Mouse (Mus musculus) layer of hippocampus, adult 2 months (tissue): ENCODE data around the gene Rab3a. TPM values are rescaled to one million over a fixed set of nuclear protein-coding genes. Genes with fewer than 3 reads are reported as not detected.
A peak's percentile ranks its signal among the peaks of the same experiment; 100 is the strongest.

Experiments
- DNase-seq, 2 experiments: peaks; one replicate each; pipeline ENCODE4 v3.0.0; 2022; ENCODE audit warnings: low spot score in 2 of 2
- H3K27ac ChIP-seq: fragments of 200-600 bp; 2 replicates; pipeline ENCODE4 v1.8.1; 2022
- H3K4me3 ChIP-seq: fragments of 200-600 bp; 2 replicates; pipeline ENCODE4 v1.8.1; 2022; ENCODE audit warnings: mild to moderate bottlenecking
- CTCF ChIP-seq: fragments of 200-600 bp; conservative IDR thresholded peaks from 2 replicates; pipeline ENCODE4 v1.8.1; 2022; ENCODE audit warnings: antibody characterized with exemption, mild to moderate bottlenecking, moderate library complexity
- total RNA-seq, 2 experiments: library from RNA; stranded (reverse); gene quantifications; 2 replicates each; pipeline ENCODE4 v1.2.3; 2021

Gene Rab3a
- total RNA-seq, 2 experiments from 2014 or later, result 775 to 798 TPM

DNA sequence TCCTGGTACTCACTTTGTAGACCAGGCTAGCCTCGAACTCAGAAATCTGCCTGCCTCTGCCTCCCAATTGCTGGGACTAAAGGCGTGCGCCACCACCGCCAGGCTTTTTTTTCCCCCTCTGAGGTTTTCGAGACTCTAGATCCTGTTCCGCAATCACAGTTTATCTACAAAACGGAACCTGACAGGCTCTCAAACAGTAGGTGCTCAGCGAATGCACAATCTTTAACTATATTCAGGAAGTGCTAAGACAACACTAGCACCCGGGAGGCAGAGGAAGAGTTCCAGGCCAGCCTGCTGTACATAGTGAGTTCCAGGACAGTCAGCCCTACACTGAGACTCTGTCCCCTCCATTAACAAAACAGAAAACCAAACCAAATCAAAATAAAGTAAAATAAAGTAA, 10.8 kb downstream of the Rab3a start:
- H3K27ac ChIP-seq, result peak overlapping the region; percentile 23; the same call in 1 of the 2 replicates
- TF ChIP-seq CTCF, result no peak
- peak overlapping the region; percentile 47; the same call in 1 of the 2 replicates for H3K4me3 ChIP-seq
- no peak for DNase-seq

DNA sequence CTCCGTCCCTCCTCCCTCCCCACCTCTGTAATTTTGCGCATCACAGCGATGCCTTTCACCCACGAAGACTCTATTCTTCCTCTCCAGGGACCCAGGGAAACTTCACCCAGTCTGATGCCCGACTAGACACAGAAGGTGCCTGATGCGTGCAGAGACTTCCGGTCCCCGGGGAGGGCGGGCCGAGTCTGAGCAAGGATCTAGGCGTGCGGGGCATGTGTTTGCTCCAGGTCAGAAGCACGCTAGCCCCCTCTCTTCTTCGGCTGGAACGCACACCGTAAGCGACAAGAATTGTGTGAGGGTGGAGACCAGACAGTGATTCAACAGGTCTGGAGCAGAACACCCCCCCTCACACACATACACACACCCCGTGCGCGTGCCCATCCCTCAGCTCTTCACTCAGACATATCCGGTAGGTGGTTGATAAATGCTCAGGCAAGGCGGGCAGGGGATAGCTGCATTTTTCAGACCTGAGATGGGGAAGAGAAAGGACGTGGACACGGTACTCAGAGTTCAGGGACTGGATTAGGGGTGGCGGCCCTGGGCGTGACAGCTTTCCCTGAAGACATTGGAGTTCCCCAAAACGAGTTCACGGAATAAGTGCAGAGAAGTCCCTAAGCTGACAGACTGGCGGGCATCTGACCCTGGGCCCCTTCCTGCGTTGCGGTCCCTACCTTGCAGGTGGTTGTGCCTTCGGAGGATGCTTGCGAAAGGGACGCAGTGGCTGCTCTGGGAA, 11.5 kb downstream of the Rab3a start:
- TF ChIP-seq CTCF, result no peak
- DNase-seq, result no peak
- peak overlapping the region; percentile 47 for H3K4me3 ChIP-seq
- peak overlapping the region; percentile 23; the same call in 1 of the 2 replicates for H3K27ac ChIP-seq

DNA sequence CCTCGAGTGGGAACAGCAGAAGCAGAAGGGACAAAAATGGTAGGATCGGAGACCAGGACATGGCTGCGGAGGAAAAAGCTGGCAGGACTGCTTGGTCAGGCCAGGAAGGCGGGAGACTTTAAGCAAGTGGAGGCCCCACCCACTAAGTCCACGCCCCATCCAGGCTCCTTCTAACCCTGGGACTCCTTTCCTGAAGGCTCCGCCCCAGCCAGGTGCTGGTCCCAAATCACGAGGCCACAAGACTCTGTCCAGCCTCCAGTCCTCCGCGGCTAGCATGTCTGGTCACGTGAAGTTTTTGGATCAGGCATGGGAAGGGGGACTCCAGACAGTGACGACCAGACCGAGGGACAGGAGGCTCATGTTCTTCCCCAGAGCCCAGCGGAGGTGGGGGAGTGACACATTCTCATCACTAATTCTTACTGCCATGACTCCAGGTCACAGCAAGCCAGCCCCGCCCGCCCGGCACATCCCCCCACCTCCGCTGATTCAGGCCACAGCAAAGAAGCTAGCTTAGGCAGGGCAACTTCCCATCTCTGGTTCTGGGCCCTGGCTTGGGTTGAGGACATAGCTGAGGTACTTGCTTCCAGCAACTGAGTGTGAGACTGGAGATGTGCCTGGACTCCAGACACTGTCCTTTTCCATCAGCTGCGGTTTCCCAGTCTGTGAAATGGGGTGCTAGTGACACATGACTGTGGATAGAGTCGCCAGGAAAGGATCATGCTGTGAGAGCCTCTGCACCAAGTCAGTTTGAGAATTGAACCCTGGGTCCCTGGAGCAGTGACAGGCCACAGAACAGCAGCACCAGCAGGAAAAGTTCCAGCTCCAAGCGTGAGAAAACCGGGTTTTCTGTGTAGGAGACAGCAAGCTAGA, 12.3 kb downstream of the Rab3a start:
- DNase-seq, result no peak
- TF ChIP-seq CTCF, result no peak
- H3K4me3 ChIP-seq, result peak overlapping the region; percentile 47
- H3K27ac ChIP-seq, result peak overlapping the region; percentile 23; the same call in 1 of the 2 replicates

DNA sequence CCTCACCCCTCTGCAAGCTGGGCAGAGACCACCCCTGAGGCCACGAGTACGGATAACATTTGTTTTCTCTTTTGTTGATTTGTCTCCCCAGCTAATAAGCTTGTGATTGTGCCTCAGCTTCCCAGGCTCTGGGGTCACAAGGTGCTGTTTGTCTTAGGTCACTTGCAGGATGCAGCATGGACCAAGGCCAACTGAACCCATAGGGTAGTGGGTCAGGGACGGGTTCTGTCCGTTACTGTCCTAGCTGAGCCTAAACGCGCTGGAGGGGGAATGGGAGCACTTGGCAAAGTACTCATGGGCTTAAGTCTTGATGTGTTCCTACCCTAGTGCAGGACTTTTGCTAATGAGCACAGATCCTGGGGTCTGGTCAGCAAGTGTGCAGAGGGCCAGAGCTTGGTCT, 13.0 kb downstream of the Rab3a start:
- Histone ChIP-seq H3K4me3 (no peak overlapping the region), H3K27ac (no peak overlapping the region)
- TF ChIP-seq CTCF, result no peak
- no peak for DNase-seq

DNA sequence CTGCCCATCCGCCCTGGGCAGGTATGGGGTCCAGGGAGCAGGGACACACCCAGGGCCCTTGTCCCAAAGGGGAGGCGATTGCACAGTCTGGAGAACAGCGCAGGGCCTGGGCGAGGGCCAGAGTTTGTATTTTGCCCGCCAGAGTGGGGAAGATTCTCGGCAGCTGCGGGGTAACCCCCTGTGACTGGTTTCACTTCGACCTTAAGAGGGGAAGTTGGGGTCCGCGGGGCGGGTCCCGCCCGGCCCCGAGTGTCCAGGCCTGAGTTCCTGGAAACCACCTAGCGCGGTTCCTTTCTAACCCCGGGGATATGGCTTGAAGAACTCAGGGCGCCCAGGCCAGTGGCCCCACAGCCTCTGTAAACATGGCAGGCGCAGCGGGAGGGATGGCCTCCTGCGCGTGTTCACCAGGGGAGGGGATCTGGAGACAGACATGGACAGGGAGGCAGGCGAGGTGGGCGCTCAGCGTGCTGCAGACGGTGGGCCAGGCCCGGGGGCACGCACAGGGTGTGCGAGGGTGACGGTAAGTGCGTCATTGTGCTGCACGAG, 13.8 kb downstream of the Rab3a start:
- H3K27ac ChIP-seq, result 0 out of 2 replicates have a peak overlapping the region, but pooled peaks have one; percentile 10
- no peak for DNase-seq
- H3K4me3 ChIP-seq, result no peak overlapping the region
- TF ChIP-seq CTCF, result no peak

DNA sequence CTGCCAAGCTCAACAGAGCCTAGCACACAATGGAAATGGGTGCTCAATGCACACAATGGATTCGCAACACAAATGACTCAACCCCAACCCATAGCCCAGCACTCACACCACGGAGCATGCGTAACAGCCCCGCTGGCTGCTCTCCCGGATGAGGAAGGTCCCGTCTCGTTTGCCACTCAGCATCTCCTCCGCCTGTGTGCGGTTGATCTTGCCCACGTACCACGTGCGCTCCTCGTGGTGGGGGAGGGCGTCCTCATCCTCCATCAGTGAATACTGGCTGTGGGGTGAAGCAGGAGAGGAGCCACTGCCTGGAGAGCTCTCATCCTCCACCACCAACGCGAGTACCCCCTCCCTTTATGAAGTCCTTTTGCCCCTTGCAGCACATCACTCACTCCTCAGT, 14.5 kb downstream of the Rab3a start:
- H3K4me3 ChIP-seq, result no peak overlapping the region
- no peak overlapping the region for H3K27ac ChIP-seq
- no peak for TF ChIP-seq CTCF
- no peak for DNase-seq

DNA sequence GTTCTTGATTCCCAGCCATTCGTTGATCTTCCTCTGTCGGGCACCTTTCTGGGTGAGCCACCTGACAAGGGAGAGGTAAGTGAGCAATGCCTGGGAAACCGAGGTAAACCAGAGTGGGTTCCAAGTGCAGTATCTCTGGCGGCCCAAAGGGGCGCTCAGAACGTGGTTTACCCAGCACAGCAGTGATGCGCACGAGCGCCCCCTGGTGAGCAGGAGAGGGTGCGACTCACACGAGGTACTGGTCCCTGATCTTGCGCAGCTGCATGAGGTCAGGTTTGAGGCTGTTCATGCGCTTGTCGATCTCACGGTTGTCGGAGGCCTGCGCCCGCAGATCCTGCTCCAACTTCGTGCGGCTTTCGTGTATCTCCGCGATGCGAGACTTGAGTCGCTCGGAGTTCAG, 14.9 kb downstream of the Rab3a start:
- peak; percentile 100 for TF ChIP-seq CTCF
- peak; percentile 93 to 99 for DNase-seq
- Histone ChIP-seq H3K4me3 (no peak overlapping the region), H3K27ac (peak overlapping the region; percentile 15; the same call in 1 of the 2 replicates)

DNA sequence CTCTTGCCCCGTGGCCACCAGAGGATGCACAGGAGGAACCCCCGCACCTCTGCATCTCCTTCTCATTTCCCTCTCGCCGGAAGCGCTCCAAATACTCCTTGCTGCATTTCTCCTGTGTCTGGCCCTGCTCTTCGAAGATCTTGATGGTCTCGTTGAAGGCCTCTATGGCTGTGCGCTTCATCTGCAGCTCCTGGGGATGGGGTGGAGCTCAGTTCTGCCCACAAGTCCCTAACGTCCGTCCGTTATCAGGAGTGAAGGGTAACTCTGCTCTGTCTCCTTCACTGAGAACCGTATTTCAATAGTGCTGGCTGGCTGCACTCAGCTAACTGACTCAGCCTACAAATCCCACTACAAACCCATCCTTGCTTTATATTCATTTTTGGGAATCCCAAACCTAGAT, 15.4 kb downstream of the Rab3a start:
- H3K4me3 ChIP-seq, result no peak overlapping the region
- no peak for TF ChIP-seq CTCF
- peak overlapping the region; percentile 15; the same call in 1 of the 2 replicates for H3K27ac ChIP-seq
- no peak for DNase-seq

DNA sequence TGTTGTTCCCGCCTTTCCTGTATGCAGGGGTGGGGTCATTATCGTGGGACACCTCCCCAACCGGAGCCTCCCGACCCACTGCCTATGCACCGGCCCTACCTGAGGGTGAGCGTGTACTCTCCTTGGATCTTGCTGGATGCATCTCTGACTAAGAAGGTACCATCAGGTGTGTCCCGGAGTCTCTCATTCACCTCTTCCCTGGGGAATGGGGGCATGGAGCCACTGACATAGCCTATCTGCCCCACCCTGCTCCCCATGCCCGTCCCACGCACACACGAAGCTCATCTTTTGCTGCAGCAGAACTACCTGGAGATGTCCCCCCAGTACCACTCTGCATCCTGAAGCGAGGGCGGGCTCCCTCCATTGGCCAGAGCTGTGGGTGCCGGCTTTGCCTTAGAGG, 16.3 kb downstream of the Rab3a start:
- peak in 1 of 2 experiments; percentile 0 for DNase-seq
- no peak overlapping the region for H3K27ac ChIP-seq
- TF ChIP-seq CTCF, result no peak
- no peak overlapping the region for H3K4me3 ChIP-seq

DNA sequence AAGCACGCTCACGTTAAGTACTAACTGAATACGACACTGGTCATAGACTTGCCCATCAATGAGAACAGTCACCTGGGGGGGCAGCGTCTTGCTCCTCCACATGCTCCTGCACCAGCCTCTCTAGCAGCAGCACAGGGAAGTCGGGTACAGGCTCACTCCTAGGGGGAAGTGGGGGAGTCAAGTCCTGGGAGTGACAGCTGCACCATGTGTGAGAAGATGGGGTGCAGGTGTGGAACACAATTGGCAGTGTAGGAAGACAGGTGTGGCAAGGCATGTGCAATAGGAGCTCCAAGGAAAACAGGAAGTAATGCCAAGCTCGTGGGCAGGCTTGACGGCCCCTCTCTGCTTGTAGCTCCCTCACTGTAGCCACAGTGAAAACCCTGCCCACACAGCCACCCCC, 16.7 kb downstream of the Rab3a start:
- H3K27ac ChIP-seq, result no peak overlapping the region
- no peak overlapping the region for H3K4me3 ChIP-seq
- DNase-seq, result no peak
- TF ChIP-seq CTCF, result no peak

DNA sequence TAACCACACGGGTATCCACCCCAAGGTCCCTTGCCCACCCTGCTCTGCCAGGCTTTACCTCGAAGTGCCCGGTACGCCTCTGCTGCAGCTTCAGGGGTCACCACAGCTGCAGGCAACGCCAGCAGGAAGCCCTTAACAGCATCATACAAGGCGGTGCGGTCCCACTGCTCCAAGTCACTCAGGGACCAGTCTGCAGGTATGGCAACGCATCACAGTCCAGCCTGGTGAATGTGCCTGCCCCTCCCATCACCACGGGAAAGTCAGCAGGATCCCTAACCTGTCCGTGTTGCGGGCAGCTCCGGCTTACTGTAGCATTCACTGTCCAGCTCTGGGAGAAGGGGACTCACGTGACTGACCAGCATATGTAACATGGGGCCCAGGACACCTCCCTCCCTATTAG, 17.6 kb downstream of the Rab3a start:
- Histone ChIP-seq H3K4me3 (no peak overlapping the region), H3K27ac (no peak overlapping the region)
- no peak for DNase-seq
- no peak for TF ChIP-seq CTCF

DNA sequence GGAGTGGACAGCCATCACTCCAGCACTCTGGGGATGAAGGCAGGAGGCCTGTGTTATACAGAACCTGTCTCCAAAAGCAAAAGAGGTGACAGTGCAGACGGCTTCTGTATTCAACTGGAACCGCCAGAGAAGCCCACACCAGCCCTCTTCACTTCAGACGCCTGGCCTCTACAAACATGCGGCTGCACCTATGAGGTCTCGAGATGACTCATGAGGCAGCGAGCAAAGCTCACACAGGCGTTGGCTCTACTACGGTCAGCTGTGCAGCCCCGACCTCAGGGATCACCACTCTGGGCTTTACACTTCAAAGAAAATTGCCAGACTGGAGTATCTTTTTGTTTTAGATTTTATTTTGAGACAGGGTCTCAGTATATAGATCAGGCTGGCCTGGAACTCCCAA, 18.4 kb downstream of the Rab3a start:
- no peak for DNase-seq
- Histone ChIP-seq H3K4me3 (no peak overlapping the region), H3K27ac (peak overlapping the region; percentile 98; the same call in 1 of the 2 replicates)
- TF ChIP-seq CTCF, result no peak

DNA sequence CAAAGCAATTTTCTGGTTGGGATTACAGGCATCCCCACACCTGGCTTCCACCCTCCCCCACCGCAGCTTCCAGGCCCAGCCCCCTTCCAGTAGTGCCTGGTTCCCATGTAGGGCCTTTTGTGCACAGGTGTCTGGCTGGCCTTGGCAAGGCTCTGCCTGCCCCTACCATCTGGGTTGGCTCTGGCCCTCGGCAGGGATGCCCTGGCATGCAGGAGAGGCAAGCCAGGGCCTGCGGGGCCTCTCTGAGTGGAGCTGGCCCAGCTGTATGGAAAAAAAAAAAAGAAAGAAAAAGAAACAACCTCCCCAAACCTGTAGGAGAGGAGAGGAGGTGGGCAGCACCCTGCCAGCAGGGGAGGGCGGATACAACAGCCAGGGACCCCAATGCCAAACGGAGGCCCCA, 18.9 kb downstream of the Rab3a start:
- Histone ChIP-seq H3K27ac (peak overlapping the region; percentile 98), H3K4me3 (peak overlapping the region; percentile 83; the same call in 1 of the 2 replicates)
- DNase-seq, result no peak
- TF ChIP-seq CTCF, result no peak
